Mouse (Mus musculus): ENCODE data around the gene Unc13b.

The Unc13b gene

DNA sequence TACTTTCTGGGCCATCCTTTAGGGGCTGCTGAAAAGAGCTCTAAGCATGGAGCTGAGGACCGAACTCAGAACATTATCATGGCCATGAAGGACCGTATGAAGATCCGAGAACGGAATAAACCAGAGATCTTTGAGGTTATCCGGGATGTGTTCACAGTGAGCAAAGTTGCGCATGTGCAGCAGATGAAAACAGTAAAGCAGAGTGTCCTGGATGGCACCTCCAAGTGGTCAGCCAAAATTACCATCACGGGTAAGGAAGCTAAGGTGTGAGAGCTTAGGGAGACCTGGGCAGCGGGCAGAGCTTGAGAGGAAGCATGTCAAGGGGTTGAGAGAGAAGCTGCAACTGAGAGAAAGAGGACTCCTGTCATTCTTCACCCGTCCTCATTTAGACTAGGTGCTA, 178.1 kb downstream of the Unc13b start:
- no peak for DNase-seq

GRCm38 (mm10) chr4:43240716-43241115, 182.0 kb downstream of the Unc13b start:
- DNase-seq = no peak

DNA sequence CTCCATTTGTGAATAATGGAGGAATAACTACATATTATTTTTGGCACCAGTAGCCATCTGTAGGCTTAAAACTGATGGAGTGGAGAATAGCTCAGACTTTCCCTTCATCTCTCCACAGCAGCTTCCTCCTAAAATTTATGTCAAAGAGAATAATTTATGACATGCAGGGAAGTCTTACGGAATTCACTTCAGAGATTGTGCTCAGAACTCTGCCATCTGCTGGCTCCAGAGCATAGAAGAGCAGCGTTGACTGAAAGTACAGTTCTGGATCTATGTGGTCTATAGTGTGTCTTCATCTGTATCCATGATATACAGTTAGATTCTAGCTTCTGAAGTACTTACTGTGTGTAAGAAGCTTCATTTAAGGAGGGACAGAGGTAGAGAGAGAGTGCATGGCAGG, 185.3 kb downstream of the Unc13b start:
- no peak for DNase-seq

GRCm38 (mm10) chr4:43245776-43246175, 187.0 kb downstream of the Unc13b start:
- DNase-seq = no peak

GRCm38 (mm10) chr4:43248026-43248425, 189.3 kb downstream of the Unc13b start:
- no peak for DNase-seq

DNA sequence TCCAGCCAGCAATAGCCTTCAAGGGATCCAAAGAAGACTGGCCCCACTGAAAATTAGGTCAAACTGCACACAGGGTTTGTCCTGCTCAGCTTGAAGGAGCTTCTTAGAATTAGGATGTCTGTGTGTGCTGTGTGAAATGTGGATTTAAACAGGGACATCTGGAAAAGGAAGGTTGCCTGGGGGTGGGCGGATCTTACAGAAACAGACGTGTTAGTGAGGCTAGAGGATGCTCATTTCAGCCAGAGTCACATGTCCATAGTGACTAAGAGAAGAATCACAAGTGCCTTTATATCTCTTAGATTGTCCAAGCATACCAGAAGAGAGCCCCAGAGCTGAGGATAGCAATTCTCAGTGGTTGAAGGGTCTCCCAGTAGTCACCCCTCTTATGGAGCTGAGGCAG, 190.2 kb downstream of the Unc13b start:
- DNase-seq = no peak

DNA sequence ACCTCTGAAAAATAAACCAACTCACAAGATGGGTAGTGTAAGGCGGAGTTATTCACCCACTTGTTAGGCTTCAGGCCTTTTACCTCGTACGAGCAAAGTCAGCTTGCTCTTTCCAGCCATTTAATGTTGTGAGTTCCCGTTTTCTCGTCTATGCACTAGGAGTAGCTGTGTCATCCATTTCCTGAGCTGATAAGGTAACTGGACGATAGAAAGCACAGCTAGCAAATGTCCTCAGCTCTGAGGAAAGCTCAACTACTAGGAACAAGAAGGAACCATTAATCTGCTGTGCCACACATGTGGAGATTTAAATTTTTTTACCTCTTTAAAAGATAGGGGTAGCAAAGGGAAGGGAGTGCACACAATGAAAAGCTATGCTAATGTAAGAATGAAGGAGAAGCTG, 192.5 kb downstream of the Unc13b start:
- DNase-seq = no peak

DNA sequence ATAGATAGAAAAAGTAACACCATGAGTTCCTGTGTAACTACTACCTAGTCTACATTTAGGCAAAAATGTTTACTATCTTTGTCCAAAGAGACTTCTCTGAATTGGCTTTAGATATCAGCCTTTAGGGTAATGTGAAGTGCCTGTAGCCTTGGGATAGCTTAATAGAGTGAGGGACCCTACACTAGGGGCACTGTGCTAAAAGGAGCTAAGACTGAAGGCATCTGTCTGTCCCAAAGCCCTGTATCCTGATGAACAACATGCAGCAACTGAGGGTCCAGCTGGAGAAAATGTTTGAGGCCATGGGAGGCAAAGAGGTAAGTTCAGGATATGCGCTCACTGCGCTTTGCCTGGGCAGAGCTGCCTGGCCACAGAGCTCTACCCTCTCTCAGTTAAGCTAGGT, 198.3 kb downstream of the Unc13b start:
- no peak for DNase-seq

DNA sequence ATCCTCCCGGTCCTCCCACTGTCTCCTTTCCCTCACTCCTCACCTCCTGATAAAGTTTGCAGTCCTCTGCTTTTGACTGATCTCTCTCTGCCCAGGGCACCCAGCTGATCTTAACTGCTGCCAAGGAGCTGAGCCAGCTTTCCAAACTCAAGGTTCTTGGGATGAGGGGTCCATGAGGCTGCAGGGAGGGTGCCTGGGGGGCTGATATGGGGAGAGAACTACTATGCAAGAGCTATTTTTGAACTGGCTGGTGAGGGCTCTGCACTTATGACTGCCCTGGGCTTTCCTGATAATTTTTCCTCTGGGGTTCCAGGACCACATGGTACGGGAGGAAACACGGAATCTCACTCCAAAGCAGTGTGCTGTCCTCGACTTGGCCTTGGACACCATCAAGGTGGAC, 199.8 kb downstream of the Unc13b start:
- no peak for DNase-seq

- DNase-seq = no peak
These were observed 200.7 kb downstream of the Unc13b start for GRCm38 (mm10) chr4:43259435-43259834.

DNA sequence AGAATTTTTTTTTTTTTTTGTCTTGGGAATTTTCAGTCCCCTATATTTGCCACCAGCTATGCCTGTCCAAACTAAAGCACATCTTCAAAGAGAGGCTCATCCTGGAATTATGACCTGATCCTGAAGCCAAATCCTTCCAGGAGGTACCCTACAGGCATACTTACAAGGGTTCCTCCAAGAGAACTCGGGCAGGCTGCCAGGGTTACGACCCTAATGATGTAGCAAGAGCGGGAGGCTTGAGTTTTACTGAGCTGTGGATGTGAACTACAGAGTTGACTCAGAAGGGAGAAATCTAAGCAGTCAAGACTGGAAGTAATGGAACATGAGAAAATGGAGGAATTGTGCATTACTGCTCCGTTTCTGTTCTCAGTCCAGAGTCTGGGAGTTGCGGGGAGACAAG, 201.3 kb downstream of the Unc13b start:
- no peak for DNase-seq

DNA sequence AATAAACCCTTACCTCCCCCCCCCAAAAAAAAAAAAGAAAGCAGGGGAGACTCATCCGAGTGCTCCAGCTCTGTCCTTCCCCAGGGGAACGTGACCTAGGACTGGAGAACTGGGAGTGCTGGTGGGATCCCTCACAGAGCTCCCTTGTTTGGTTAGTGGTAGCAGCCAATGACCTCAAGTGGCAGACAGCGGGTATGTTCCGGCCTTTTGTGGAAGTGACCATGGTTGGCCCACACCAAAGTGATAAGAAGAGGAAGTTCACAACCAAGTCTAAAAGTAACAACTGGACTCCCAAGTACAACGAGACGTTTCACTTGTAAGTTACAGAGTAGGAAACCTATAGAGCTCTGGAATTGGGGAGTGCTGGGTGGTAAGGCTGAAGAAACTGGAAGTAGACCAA, 204.1 kb downstream of the Unc13b start:
- no peak for DNase-seq

GRCm38 (mm10) chr4:43266146-43266545, 207.4 kb downstream of the Unc13b start:
- DNase-seq = no peak

DNA sequence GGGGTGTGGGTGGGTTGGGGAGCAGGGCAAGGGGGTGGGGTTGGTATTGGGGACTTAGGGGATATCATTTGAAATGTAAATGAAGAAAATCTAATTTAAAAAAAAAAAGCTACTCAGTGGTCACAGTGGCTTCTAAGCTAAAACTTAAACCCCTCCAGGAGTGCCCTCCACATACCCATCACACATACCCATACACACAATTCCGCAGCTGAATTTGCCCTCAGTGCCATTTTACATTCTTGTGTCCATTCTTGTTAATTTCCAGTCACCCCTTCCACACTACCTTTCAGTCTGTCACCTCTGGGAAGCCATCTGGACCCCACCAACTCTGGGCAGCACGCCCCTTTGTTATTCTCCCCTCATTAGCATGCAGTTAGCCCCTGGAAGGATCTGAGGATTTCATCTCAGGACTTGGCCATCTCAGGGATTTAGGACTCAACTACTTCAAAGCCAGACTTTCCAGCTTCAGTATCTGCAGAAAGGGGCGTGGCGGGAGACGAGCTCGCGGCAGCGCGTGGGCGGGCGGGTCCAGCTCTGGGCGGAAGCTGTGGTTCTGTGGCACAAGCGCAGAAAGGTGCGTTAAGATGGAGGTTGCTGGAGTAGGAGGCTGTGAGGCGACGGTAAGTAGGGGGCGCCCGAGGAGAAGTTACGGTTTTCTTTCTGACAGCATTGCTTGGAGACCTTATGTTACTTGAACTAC, 208.0 kb downstream of the Unc13b start, which contains the start of gene Atp8b5:
Gene Atp8b5, plus strand, starts transcription at position 537 of the 700 bp plus-strand sequence.
- peak; percentile 61 for DNase-seq

- DNase-seq = no peak
These were observed 208.5 kb downstream of the Unc13b start for GRCm38 (mm10) chr4:43267323-43267658.

DNA sequence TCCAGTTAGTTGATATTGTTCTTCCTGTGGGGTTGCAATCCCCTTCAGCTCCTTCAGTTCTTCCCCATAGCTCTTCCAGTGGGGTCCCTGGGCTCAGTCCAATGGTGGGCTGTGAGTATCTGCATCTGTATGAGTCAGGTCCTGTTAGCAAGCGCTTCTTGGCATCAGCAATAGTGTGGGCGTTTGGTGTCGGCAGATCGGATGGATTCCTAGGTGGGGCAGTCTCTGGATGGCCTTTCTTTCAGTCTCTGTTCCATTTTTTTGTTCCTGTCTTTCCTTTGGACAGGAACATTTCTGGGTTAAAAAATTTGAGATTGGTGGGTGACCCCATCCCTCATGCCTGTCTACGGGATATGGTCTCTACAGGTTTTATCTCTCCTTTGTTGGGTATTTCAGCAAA, 226.7 kb downstream of the Unc13b start:
- no peak for DNase-seq

DNA sequence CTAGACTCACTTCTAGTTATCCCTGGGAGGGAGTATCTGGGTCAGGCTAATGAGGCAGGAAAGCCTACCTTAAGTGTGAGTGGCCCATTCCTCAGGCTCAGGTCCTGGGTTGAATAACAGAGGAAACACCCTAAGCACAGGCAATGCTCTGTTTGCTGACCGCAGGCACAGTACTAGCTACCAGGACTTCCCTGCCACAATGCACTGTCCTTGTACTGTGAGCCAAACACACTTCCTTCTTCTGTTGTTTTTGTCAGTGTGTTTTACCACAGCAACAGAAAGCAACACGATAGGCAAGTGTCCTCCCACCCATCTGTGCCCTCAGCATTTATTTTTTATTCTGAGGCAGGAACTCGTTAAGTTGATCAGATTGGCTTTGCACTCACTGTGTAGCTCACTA, 228.6 kb downstream of the Unc13b start:
- no peak for DNase-seq

GRCm38 (mm10) chr4:43294001-43294400, 235.2 kb downstream of the Unc13b start:
- no peak for DNase-seq

GRCm38 (mm10) chr4:43309696-43310338, 251.1 kb downstream of the Unc13b start:
- no peak for DNase-seq

Data from cerebellum, adult 11 months (tissue).